Mouse (Mus musculus): ENCODE measurements at regions not wholly inside any gene's neighbourhood (a gene's known extent, or its start where the extent isn't known, plus 50 kb on each side); places are given as distances from the start of the nearest gene placed in this dataset.

DNA sequence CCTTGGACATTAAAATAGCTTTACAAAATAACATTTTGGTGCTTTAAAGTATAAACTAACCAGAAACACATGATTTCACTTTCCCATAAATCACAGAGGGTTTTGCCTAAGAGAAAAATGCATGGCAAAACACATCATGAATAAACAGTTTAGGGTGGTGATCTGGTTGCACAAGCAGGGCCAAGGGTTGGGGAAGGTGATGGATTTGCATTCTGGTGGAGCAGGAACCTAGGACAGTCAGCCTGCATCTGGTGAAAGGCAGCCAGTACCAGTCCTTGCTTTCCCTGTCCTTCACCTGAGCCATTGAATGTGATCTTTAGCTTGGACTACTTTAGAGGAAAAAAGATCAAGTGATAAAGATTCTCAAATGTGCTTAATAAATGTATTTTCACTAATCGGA lies 138.1 kb downstream of the Fgf9 start:
- in situ Hi-C loops (cut with MboI, MseI): no loop called here

DNA sequence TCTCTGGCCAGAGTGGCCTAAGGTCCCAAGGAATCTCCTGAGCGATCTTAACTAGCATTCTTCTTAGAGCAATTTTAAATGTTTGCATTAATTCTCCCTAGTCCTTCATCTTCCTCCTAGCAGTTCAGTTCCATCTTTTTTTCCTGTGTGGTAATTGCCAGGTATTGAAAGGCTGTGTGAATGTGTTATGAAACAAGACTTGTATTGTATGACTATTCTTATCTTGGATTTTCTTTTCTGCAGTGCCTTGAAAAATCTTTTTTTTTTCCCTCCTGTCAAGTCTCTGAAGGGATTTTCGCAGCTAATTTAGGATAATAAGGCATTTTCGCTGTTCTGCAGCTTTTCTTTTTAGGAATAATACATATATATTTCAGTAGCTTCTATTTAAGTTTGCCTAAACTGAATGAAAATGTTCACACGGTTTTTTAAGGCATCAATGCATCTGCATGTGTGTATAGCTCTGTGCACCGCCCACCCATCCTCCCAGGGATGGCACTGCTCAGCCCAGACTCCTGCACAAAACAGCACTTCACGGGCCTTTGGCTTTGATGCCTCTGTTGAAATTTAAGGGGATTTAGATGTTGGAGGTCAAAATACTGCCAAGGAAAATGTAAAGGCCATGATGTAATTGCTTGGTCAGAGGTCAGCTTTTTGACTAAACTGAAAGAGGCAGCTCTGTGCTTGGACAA lies 132.4 kb downstream of the Fgf9 start:
- in situ Hi-C loops (cut with MboI, MseI): no loop called here

DNA sequence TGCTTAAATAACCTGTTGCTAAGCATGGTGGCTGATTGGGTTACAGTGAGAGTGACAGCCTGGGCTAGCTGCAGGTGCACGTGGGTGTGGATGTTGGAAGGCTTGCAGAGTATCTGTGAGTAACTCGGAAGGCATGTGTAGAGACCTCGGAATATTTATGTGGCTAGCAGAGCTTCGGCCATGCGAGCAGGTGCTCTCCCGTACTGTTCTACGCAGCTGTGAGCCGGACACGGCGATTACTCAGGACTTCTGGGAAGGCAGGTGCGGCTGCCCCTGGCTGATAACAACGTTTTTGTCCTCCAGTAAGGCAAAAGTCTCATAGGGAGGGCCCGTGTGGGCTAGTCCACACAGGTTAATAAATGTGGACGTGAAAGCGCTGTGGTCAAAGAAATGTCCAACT lies 119.6 kb downstream of the Fgf9 start:
- in situ Hi-C loops (cut with MboI, MseI): no loop called here

DNA sequence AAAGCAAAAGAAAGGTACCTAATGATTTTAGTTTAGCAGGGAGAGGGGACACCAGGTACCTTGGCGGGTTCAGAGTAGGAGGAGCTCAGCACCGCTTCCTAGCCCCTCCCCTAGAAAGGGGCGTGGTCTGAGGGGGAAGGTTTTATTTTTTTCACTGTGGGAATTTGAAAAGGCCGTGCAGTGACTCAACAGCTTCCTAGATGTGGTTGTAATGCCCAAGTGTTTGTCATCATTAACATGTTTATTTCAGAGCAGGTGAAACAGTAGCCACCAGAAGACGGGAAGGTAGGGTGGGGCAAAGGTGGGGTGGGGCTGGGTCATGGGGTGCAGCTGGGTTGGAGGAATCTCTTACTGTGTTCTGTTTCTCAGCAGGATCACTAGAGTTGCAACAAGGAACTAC lies 112.5 kb downstream of the Fgf9 start:
- in situ Hi-C loops (cut with MboI, MseI): no loop called here

DNA sequence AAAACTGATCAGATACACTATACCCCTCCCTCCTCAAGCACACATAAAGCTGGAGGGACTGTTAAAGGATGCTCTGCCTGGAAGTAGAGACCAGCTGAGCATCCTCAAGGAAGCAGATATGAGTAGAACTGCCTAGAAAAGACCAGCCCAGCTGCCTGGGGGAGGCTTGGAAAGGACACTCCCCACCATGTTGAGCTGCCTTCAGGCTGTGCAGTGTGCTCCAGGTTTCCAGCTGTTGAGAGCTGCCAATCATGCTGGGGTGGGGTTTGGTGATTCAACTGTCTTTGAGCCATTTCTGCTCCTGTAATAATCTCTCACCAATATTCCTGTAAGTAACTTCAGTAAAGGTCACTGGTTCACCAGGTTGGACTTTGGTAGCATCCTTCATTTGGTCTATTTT lies 110.4 kb downstream of the Fgf9 start:
- in situ Hi-C loops (cut with MboI, MseI): no loop called here

DNA sequence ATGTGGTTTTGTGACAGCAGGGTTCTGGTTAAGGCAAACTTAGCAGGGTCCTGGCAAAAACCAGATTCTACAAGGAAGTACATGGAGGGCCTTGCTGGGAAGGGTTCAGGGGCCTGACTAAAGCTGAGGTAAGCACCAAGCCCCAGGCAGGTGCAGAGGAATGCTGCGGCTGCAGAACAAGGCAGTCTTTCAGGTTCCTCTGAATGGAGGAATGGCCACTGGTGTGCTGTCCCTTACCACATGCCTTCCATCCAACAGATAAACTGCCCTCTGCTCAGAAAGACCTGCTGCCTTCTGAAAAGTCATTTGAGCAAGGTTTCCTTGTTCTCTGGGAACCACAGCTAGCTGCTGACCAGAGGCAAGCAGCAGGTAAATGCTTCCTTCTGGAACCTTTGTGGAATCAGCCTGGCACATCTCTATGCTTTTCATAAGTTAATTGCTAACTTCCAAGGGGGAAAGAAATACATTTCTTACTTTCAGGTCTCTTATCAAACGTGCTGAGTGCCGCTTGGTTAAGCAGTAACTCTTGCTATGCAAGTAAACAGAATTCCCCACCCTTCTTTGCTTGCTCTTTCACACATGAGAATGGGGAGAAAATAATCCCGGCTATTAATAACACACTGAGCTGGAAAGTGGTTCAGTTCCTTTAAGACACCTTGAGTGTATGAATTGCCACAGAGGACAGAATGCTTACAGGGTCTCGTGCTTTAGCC lies 105.5 kb downstream of the Fgf9 start:
- in situ Hi-C loops (cut with MboI, MseI): no loop called here

DNA sequence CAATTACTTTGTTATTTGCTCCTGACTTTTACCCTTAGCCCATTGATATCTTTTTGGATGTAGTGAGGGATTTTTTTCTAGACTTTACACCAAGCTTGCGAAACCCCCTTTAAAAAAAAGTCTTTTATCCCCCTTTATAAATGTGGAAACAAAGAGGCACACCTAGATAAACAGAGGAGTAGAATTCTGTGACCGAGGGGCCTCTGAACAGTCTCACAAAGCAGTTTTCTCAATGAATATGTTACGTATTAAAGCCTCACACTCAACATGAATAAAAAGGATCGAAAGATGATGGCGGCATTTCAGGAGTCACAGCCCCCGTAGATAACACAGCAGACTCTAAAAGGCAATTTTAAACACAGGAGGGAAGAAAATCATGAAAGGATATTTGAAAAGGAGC lies 104.2 kb downstream of the Fgf9 start:
- in situ Hi-C loops (cut with MboI, MseI): no loop called here

DNA sequence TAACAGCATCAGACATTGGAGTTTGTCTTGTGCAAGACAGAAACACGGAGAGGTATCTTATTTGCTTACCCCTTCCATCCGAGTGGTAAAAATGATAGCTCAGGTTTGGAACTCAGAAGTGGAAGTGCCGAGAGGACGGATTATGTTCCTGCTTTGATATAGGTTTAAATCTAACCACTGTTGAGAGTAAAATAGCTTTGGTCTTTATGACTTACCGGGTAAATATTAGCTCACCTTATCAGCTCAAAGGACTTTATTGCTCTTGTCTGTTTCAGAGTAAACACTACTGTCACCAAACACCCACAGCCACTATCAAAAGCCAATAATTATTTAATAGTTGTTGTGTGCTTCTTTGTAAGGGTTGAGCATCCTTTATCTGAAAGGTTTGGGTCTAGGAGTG lies 98.6 kb downstream of the Fgf9 start:
- in situ Hi-C loops (cut with MboI, MseI): no loop called here
